Mouse (Mus musculus) liver, postnatal 0 days (tissue): ENCODE data around the gene Zfp462. TPM values are rescaled to one million over a fixed set of nuclear protein-coding genes. Genes with fewer than 3 reads are reported as not detected.

Source experiments
- ATAC-seq: fragments of 200-750 bp; cut with Nextera tagmentation; 2 replicates; pipeline ENCODE4 v1.8.0; 2017; ENCODE audit warnings: mild to moderate bottlenecking, moderate library complexity
- DNase-seq: peaks from one replicate; pipeline ENCODE4 v3.0.0-alpha.2; 2016
- H3K27ac ChIP-seq: fragments of 300-500 bp; sonication (generic); 2 replicates; pipeline ENCODE4 v1.5.1; 2014; ENCODE audit warnings: antibody characterized with exemption, moderate library complexity, mild to moderate bottlenecking, low read depth
- H3K27me3 ChIP-seq: fragments of 300-500 bp; sonication (generic); 2 replicates; pipeline ENCODE4 v1.6.1; 2014; ENCODE audit warnings: low read length, control low read depth, mixed read lengths; ENCODE audit not compliant: insufficient read depth
- H3K36me3 ChIP-seq: fragments of 300-500 bp; sonication (generic); replicated peaks from 2 replicates; pipeline ENCODE4 v1.6.1; 2014; ENCODE audit warnings: mild to moderate bottlenecking, control low read depth, low read length, moderate library complexity, mixed read lengths; ENCODE audit not compliant: insufficient read depth
- H3K4me1 ChIP-seq: fragments of 300-500 bp; sonication (generic); 2 replicates; pipeline ENCODE4 v1.6.1; 2014; ENCODE audit warnings: antibody characterized with exemption, mild to moderate bottlenecking, control low read depth; ENCODE audit not compliant: insufficient read depth
- H3K4me2 ChIP-seq: fragments of 300-500 bp; sonication (generic); 2 replicates; pipeline ENCODE4 v1.6.1; 2014; ENCODE audit warnings: low read depth, mild to moderate bottlenecking, low read length, moderate library complexity, mixed read lengths
- H3K4me3 ChIP-seq: fragments of 300-500 bp; sonication (generic); 2 replicates; pipeline ENCODE4 v1.5.1; 2014; ENCODE audit warnings: low read depth, low read length
- H3K9ac ChIP-seq: fragments of 300-500 bp; sonication (generic); replicated peaks from 2 replicates; pipeline ENCODE4 v1.6.1; 2014; ENCODE audit warnings: mild to moderate bottlenecking, moderate library complexity
- H3K9me3 ChIP-seq: fragments of 300-500 bp; sonication (generic); 2 replicates; pipeline ENCODE4 v1.6.1; 2016; ENCODE audit warnings: mild to moderate bottlenecking, control low read depth, low read length, mixed read lengths
- CTCF ChIP-seq: sonication (generic); IDR thresholded peaks from 2 replicates; pipeline ENCODE4 v1.5.1; 2016; ENCODE audit warnings: antibody characterized with exemption, low read depth
- EP300 ChIP-seq: IDR thresholded peaks from 2 replicates; pipeline ENCODE4 v1.6.1; 2016; ENCODE audit warnings: antibody characterized with exemption, low read depth, mild to moderate bottlenecking
- WGBS: fragments of 180-500 bp; shearing (Covaris S2); extraction: QIAGEN DNeasy Blood & Tissue Kit; methylation state at CpG from one replicate; pipeline ENCODE4 v1.1.7; 2014; ENCODE audit not compliant: insufficient replicate concordance; 5-methylcytosine and 5-hydroxymethylcytosine counted together
- polyA plus RNA-seq: library from polyadenylated mRNA; unstranded; fragments of >200 nt; fragmentation: Nextera tagmentation; extraction: Ambion mirVana; gene quantifications from 2 replicates; pipeline ENCODE4 v1.2.1, GENCODE M21; 2015

Zfp462 gene
- polyA plus RNA-seq, 1 experiment from 2014 or later: 0.14 TPM

GRCm38 (mm10) chr4:55041106-55041730 is 96.4 kb downstream of the Zfp462 start:
- DNase-seq (no peak), ATAC-seq (no peak)
- Histone ChIP-seq H3K4me1 (no peaks in the 10 kb centered on the region), H3K4me3 (no peak overlapping the region), H3K36me3 (no peaks in the 10 kb centered on the region), H3K9ac (no peak overlapping the region), H3K27me3 (no peaks in the 10 kb centered on the region), H3K27ac (no peak overlapping the region), H3K9me3 (no peaks in the 10 kb centered on the region), H3K4me2 (no peak overlapping the region)
- TF ChIP-seq EP300 (no peak), CTCF (no peak)
- WGBS: 76% methylated on average over 6 of the region's 6 CpGs

GRCm38 (mm10) chr4:55042573-55042972 is 97.7 kb downstream of the Zfp462 start:
- H3K4me3 ChIP-seq: no peak overlapping the region
- no peak overlapping the region for H3K4me2 ChIP-seq
- H3K27me3 ChIP-seq: no peaks in the 10 kb centered on the region
- H3K27ac ChIP-seq: no peak overlapping the region
- no peaks in the 10 kb centered on the region for H3K36me3 ChIP-seq
- H3K4me1 ChIP-seq: peaks cover 4% of the 10 kb centered on the region
- TF ChIP-seq EP300 (no peak), CTCF (no peak)
- ATAC-seq (no peak; the same call in 1 of the 2 replicates), DNase-seq (no peak)
- H3K9me3 ChIP-seq: no peaks in the 10 kb centered on the region
- no peak overlapping the region for H3K9ac ChIP-seq
- 65% methylated on average over 4 of the region's 4 CpGs for WGBS

- H3K36me3 ChIP-seq: no peaks in the 10 kb centered on the region
- no peak overlapping the region for H3K4me3 ChIP-seq
- DNase-seq (no peak), ATAC-seq (no peak)
- peaks cover 4% of the 10 kb centered on the region for H3K4me1 ChIP-seq
- H3K9me3 ChIP-seq: no peaks in the 10 kb centered on the region
- TF ChIP-seq EP300: no peak
- TF ChIP-seq CTCF: no peak
- H3K27me3 ChIP-seq: no peaks in the 10 kb centered on the region
- no peak overlapping the region for H3K4me2 ChIP-seq
- H3K27ac ChIP-seq: no peak overlapping the region
- no peak overlapping the region for H3K9ac ChIP-seq
- 75% methylated on average over 7 of the region's 7 CpGs for WGBS
Measured at GRCm38 (mm10) chr4:55047266-55047665, 102.4 kb downstream of the Zfp462 start.

GRCm38 (mm10) chr4:55049938-55050610 is 105.2 kb downstream of the Zfp462 start:
- H3K4me1 ChIP-seq: peaks cover 4% of the 10 kb centered on the region
- ATAC-seq (no peak), DNase-seq (no peak)
- no peaks in the 10 kb centered on the region for H3K36me3 ChIP-seq
- no peaks in the 10 kb centered on the region for H3K9me3 ChIP-seq
- WGBS: 84% methylated on average over 16 of the region's 16 CpGs
- H3K9ac ChIP-seq: no peak overlapping the region
- no peak overlapping the region for H3K4me2 ChIP-seq
- H3K27ac ChIP-seq: no peak overlapping the region
- no peak for TF ChIP-seq EP300
- TF ChIP-seq CTCF: no peak
- H3K27me3 ChIP-seq: no peaks in the 10 kb centered on the region
- H3K4me3 ChIP-seq: no peak overlapping the region

- no peak overlapping the region for H3K9ac ChIP-seq
- no peak overlapping the region for H3K4me3 ChIP-seq
- no peaks in the 10 kb centered on the region for H3K36me3 ChIP-seq
- no peak overlapping the region for H3K4me2 ChIP-seq
- no peak for ATAC-seq
- TF ChIP-seq EP300: no peak
- no peak for TF ChIP-seq CTCF
- no peaks in the 10 kb centered on the region for H3K27me3 ChIP-seq
- H3K27ac ChIP-seq: no peak overlapping the region
- no peaks in the 10 kb centered on the region for H3K9me3 ChIP-seq
- peaks cover 4% of the 10 kb centered on the region for H3K4me1 ChIP-seq
- WGBS: 74% methylated on average over 4 of the region's 4 CpGs
- no peak for DNase-seq
Measured at GRCm38 (mm10) chr4:55051345-55051744, 106.5 kb downstream of the Zfp462 start.

- DNase-seq (no peak), ATAC-seq (no peak)
- Histone ChIP-seq H3K27ac (no peak overlapping the region), H3K9ac (no peak overlapping the region), H3K4me1 (no peaks in the 10 kb centered on the region), H3K27me3 (no peaks in the 10 kb centered on the region), H3K4me3 (no peak overlapping the region), H3K4me2 (no peak overlapping the region), H3K9me3 (no peaks in the 10 kb centered on the region), H3K36me3 (no peaks in the 10 kb centered on the region)
- TF ChIP-seq CTCF: no peak
- TF ChIP-seq EP300: no peak
- WGBS: 90% methylated on average over 10 of the region's 10 CpGs
Measured at GRCm38 (mm10) chr4:55052686-55053085, 107.8 kb downstream of the Zfp462 start.
